Mouse (Mus musculus) layer of hippocampus, postnatal 10 days (tissue): Measurements from ENCODE around the gene Hist1h1t. TPM values are rescaled to one million over a fixed set of nuclear protein-coding genes. Genes with fewer than 3 reads are reported as not detected.
A peak's percentile ranks its signal among the peaks of the same experiment; 100 is the strongest.
"Not testable (repeated sequence)": the region's sequence is repeated elsewhere in the genome, so short reads cannot be mapped to it uniquely, and the experiment has no call there.

ENCODE experiments used
- DNase-seq, 2 experiments: peaks; one replicate each; pipeline ENCODE4 v3.0.0; 2021; ENCODE audit warnings: low spot score in 2 of 2
- long read RNA-seq: library from polyadenylated mRNA; stranded (forward); transcript quantifications from one replicate; pipeline ENCODE4 v2.0.0, GENCODE M21; 2023
- total RNA-seq, 2 experiments: library from RNA; stranded (reverse); gene quantifications; 2 replicates each; pipeline ENCODE4 v1.2.3; 2021

Gene Hist1h1t
- not detected for total RNA-seq
- long read RNA-seq = 0 reads

- no peak for DNase-seq
These were observed at the start of gene Hist1h1t for GRCm38 (mm10) chr13:23695514-23695913. TSS of gene Hist1h1t (plus strand) at chr13:23695814.

GRCm38 (mm10) chr13:23659636-23660366, 35.8 kb upstream of the Hist1h1t start:
- no peak for DNase-seq

DNA sequence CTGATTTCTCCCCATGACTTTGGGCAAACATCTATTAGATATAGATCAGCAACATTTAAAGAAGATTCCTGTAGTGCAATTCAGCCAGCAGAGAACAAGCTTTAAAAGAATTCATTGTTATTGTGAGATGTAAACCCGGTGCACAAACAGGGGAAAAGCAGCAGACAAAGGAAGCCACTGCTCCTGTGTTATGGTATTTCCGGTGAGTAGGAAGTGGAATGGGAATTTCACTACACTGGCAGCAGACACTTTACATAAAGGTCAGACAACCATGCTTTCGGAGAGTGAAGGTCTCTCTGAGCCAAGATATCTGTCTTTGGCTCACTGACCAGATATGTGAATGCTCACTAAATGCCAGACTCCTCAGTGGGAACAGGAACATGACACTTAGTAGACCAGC, 33.1 kb upstream of the Hist1h1t start:
- no peak for DNase-seq

- no peak for DNase-seq
These were observed 13.5 kb upstream of the Hist1h1t start for GRCm38 (mm10) chr13:23681990-23682582.

- no peak for DNase-seq
These were observed 13.0 kb upstream of the Hist1h1t start for GRCm38 (mm10) chr13:23682623-23682946.

GRCm38 (mm10) chr13:23682947-23683754, 12.5 kb upstream of the Hist1h1t start:
- DNase-seq = not testable (repeated sequence)

DNA sequence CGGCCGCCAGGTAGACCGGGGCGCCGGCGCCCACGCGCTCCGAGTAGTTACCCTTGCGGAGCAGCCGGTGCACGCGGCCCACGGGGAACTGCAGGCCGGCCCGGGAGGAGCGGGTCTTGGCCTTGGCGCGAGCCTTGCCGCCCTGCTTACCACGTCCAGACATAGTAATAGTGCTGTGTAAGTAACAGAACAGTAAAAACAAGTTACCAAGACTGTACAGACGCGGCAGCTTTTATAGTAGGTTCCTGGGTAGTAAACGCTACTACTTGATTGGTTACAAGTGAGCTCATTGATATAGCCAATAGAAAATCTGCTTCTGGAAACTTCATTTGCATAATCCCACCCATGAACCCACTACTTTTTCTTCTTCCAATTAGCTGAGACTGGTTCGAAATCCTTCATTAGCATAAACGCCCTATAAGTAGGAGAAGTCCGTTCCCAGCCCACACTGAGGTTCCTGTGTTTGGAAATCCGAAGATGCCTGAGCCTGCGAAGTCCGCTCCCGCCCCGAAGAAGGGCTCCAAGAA, 11.8 kb upstream of the Hist1h1t start, which contains the start of the genes Hist1h2ac and Hist1h2bc:
Gene Hist1h2ac, minus strand, starts transcription at position 194 of the 527 bp plus-strand sequence.
Gene Hist1h2bc, plus strand, starts transcription at position 445 of the 527 bp plus-strand sequence.
- peak; percentile 66 to 81 for DNase-seq

- DNase-seq = peak; percentile 36 to 41
These were observed 11.2 kb upstream of the Hist1h1t start for GRCm38 (mm10) chr13:23684295-23684945.

DNA sequence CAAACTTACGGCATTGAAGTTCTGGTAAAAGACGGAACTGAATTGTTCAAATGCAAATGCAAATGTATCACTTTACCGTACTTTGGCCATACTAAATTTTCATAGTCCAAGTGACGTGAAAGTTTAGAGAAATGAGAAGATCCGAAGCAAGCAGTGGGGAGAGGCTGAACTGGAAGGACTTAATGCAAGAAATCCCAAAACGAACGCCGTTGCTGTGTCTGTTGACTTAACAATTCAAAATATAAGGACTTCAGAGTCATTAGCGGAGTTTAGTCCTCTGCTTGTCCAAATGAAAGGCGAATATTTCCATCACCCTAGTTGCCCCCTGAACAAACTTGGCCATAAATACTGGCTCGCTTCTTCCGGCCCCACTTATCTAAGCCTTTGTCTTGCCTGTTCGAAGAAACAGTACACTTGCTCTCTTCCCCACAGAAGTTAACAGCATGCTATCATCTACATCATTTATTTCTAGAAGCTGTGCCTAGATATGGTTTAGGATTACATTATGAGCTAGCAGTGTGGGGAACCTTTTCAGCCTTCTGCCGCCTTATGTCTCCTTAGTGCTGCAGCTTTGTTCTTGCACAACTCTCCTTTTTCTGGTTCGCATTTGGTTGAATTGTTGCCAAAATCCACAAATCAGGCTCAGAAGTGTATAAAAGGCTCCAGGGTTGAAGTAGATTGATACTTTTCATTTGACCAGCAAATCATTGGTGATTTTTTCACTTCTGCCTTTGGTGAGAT, 10.3 kb upstream of the Hist1h1t start:
- DNase-seq = no peak

DNA sequence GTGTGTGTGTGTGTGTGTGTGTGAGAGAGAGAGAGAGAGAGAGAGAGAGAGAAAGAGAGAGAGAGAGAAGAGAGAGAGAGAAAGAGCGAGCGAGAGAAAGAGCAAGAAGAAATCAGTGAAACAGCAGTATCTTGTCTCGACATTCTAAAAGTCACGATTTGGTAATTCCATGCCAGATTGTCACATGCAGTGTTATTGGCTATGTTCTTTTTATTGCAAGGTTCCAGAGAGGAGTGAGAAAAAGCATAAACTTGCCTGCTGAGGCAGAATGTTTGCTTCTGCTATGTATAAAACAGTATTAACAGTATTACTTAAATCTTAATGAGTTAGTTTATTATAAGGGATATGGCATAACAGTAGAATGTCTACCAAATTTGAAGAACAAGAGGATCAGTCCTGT, 9.6 kb upstream of the Hist1h1t start:
- DNase-seq = no peak

DNA sequence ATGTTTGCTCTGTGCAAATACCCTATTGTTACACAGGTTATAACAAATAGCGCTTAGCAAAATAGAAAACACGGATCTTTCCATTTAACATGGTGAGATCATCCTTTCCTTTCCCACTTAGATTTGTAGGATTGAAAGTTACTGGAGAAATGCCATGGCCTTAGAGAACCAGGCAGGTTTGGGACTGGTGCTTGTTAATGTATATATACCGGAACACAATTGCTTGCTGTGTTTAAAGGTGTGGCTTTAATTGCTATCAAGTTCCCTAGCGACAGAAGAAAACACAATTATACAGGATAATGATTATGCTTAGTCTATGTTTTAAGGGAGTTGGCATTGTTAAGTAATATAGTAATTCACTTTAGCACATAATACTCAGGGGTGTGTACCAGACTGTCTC, 8.4 kb upstream of the Hist1h1t start:
- DNase-seq = no peak

DNA sequence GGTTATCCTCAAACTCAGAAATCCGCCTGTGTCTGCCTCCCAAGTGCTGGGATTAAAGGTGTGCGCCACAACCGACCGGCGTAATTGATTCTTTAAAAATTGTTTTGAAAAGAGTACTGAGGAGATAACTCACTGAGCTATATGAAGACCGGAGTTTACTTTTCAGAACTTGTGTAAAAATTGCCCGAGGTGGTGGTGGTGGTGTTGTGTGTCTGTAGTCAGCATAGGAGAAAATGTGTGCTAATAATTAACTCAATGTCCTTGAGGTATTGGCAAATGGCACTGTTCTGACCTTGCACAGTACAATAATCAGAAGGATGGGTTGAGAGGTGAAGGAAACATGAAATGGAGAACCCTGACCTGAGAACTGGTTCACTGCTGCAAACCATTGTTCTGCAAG, 7.7 kb upstream of the Hist1h1t start:
- no peak for DNase-seq

- no peak for DNase-seq
These were observed 6.7 kb upstream of the Hist1h1t start for GRCm38 (mm10) chr13:23688956-23689355.

GRCm38 (mm10) chr13:23689459-23689858, 6.2 kb upstream of the Hist1h1t start:
- no peak for DNase-seq

DNA sequence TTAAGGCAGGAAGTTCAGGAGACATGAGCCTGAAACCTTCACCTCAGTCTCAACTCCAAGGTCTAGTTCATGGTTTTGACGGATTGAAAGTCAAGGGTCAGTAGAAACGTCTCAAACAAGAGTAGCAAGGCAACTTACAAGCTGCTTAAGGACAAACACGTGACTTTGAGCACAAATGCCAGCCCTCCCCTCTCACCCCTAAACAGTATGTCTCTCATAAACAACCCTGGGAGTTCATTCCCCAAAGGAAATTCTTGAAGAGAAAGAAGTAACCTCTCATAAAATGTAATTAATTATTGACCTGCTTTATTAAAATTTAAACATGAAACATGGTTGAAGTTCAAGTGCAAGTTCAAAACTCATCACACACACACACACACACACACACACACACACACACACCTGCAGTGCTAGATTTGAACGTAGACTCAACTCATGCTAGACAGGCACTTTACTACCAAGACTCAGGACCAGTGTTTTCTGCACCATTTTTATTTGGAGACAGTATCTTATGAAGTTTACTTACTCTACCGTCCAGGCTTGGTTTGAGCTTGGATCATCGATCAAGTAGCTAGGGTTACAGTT, 1.7 kb upstream of the Hist1h1t start:
- no peak for DNase-seq

- DNase-seq = no peak
These were observed 658 bp upstream of the Hist1h1t start for GRCm38 (mm10) chr13:23694956-23695355.

- no peak for DNase-seq
These were observed 454 bp downstream of the Hist1h1t start for GRCm38 (mm10) chr13:23696061-23696474.

- peak; percentile 60 to 65 for DNase-seq
These were observed 2.1 kb downstream of the Hist1h1t start for GRCm38 (mm10) chr13:23697491-23698299.

DNA sequence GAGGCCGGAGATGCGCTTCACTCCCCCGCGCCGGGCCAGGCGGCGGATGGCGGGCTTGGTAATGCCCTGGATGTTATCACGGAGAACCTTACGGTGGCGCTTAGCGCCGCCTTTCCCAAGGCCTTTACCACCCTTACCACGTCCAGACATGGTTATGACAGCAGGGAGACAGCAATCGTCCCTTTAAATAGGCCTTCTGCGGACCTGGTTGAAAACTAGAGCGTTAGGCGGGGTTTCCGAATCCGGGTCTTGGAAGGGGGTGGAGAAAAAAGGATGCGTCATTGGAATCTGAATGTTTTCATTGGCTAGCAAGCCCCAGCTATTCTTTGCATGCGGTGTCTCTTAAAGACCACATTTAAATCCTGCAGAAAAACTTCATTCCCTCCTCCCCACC, 2.7 kb downstream of the Hist1h1t start, which contains the start of gene Hist1h4c:
Gene Hist1h4c, minus strand, starts transcription at position 155 of the 394 bp plus-strand sequence.
- DNase-seq = peak; percentile 99
